Comparison of ENCODE assay signal across 7 mouse cellular contexts in genomic region chr9:71483872-71484271, GRCm38 (mm10). TPM values are rescaled to one million over a fixed set of nuclear protein-coding genes. Genes with fewer than 3 reads are reported as not detected.
DNase-seq lines count a peak whose midpoint lies in the region; ATAC-seq lines count a peak whose summit lies in the region.
"Not testable (repeated sequence)": the region's sequence is repeated elsewhere in the genome, so short reads cannot be mapped to it uniquely, and the experiment has no call there.

No protein-coding gene starts in this region.

- not testable (repeated sequence) for H3K27ac ChIP-seq in forebrain, embryonic 14.5 days (ENCODE audit: low read depth, low read length); heart, embryonic 16.5 days (ENCODE audit: low read length); intestine, embryonic 15.5 days; limb, embryonic 15.5 days; midbrain, embryonic 10.5 days (replicated peaks)

- peaks cover 48% of the 10 kb centered on the region for H3K36me3 ChIP-seq in forebrain, embryonic 14.5 days (ENCODE audit: control insufficient read depth, insufficient read depth, low read length)
- peaks cover 43% of the 10 kb centered on the region for H3K36me3 ChIP-seq in heart, embryonic 16.5 days (ENCODE audit: control insufficient read depth, insufficient read depth)
- H3K36me3 ChIP-seq in intestine, embryonic 15.5 days: peaks cover 41% of the 10 kb centered on the region
- peaks cover 47% of the 10 kb centered on the region for H3K36me3 ChIP-seq in limb, embryonic 15.5 days
- H3K36me3 ChIP-seq in midbrain, embryonic 10.5 days: peaks cover 48% of the 10 kb centered on the region

- not testable (repeated sequence) for H3K9me3 ChIP-seq in forebrain, embryonic 14.5 days (replicated peaks; ENCODE audit: control insufficient read depth, low read length); heart, embryonic 16.5 days (replicated peaks; ENCODE audit: control insufficient read depth, low read length); intestine, embryonic 15.5 days; limb, embryonic 15.5 days; midbrain, embryonic 10.5 days (replicated peaks)

- not testable (repeated sequence) for ATAC-seq in forebrain, embryonic 14.5 days; heart, embryonic 16.5 days (replicated peaks; ENCODE audit: extremely low read depth, insufficient read depth, low FRiP score); intestine, embryonic 15.5 days; limb, embryonic 15.5 days (ENCODE audit: insufficient number of reproducible peaks, low FRiP score, low TSS enrichment, low read depth)

- H3K27me3 ChIP-seq in forebrain, embryonic 14.5 days (replicated peaks; ENCODE audit: control insufficient read depth, insufficient read depth, low read length); heart, embryonic 16.5 days (ENCODE audit: control insufficient read depth, insufficient read depth, low read length); intestine, embryonic 15.5 days (replicated peaks); limb, embryonic 15.5 days; midbrain, embryonic 10.5 days (ENCODE audit: low read depth, poor library complexity, severe bottlenecking): not testable (repeated sequence)

- H3K4me3 ChIP-seq in forebrain, embryonic 14.5 days (ENCODE audit: low read depth, low read length); intestine, embryonic 15.5 days (replicated peaks): not testable (repeated sequence)
- peak overlapping the region; percentile 97 for H3K4me3 ChIP-seq in heart, embryonic 16.5 days (ENCODE audit: low read length)
- H3K4me3 ChIP-seq in limb, embryonic 15.5 days: 0 out of 2 replicates have a peak overlapping the region, but pooled peaks have one; percentile 98
- H3K4me3 ChIP-seq in midbrain, embryonic 10.5 days: peak overlapping the region; percentile 98

- DNase-seq in T-cell, adult 2 months (ENCODE audit: low spot score): peak; percentile 12
- DNase-seq in forebrain, embryonic 14.5 days (ENCODE audit: low spot score); midbrain, embryonic 10.5 days (ENCODE audit: low spot score): not testable (repeated sequence)
- DNase-seq in spleen, adult 18-20 months: peak; percentile 11 to 18

- H3K9ac ChIP-seq in forebrain, embryonic 14.5 days (ENCODE audit: low read length); heart, embryonic 16.5 days (ENCODE audit: low read length); intestine, embryonic 15.5 days; limb, embryonic 15.5 days: not testable (repeated sequence)

- not testable (repeated sequence) for H3K4me1 ChIP-seq in forebrain, embryonic 14.5 days (ENCODE audit: control insufficient read depth, insufficient read depth, low read length); intestine, embryonic 15.5 days (replicated peaks); limb, embryonic 15.5 days
- peaks cover 13% of the 10 kb centered on the region for H3K4me1 ChIP-seq in heart, embryonic 16.5 days (ENCODE audit: control insufficient read depth, insufficient read depth, low read length)
- H3K4me1 ChIP-seq in midbrain, embryonic 10.5 days: peaks cover 16% of the 10 kb centered on the region

- H3K4me2 ChIP-seq in forebrain, embryonic 14.5 days (ENCODE audit: low read length): peak overlapping the region; percentile 61
- H3K4me2 ChIP-seq in heart, embryonic 16.5 days (ENCODE audit: low read depth, low read length): peak overlapping the region; percentile 76
- peak overlapping the region; percentile 55; the same call in 1 of the 2 replicates for H3K4me2 ChIP-seq in intestine, embryonic 15.5 days (replicated peaks)
- H3K4me2 ChIP-seq in limb, embryonic 15.5 days: 0 out of 2 replicates have a peak overlapping the region, but pooled peaks have one; percentile 57

- WGBS in forebrain, embryonic 14.5 days: 90% methylated on average over 7 of the region's 7 CpGs
- WGBS in heart, embryonic 16.5 days: 79% methylated on average over 7 of the region's 7 CpGs
- 70% methylated on average over 7 of the region's 7 CpGs for WGBS in intestine, embryonic 15.5 days
- 78% methylated on average over 7 of the region's 7 CpGs for WGBS in limb, embryonic 15.5 days
- WGBS in midbrain, embryonic 10.5 days: 88% methylated on average over 7 of the region's 7 CpGs

RNA-seq across cellular contexts. Expression of gene Polr2m, which starts 1.9 kb away (rescaled TPM):
- polyA plus RNA-seq in forebrain, embryonic 14.5 days (2014; fragmentation: Nextera tagmentation; extraction: Ambion mirVana): 268 and 289 TPM in 2 replicates
- polyA plus RNA-seq in heart, embryonic 16.5 days (2015; fragmentation: Nextera tagmentation; extraction: Ambion mirVana): 318 and 319 TPM in 2 replicates
- 324 and 329 TPM in 2 replicates for polyA plus RNA-seq in intestine, embryonic 15.5 days (2015; fragmentation: Nextera tagmentation; extraction: Ambion mirVana)
- 328 and 356 TPM in 2 replicates for polyA plus RNA-seq in limb, embryonic 15.5 days (2015; fragmentation: Nextera tagmentation; extraction: Ambion mirVana)
- polyA plus RNA-seq in midbrain, embryonic 10.5 days (2016; fragmentation: Nextera tagmentation; extraction: Ambion mirVana): 546 and 576 TPM in 2 replicates
